Mouse (Mus musculus) kidney, adult 2 months (tissue): ENCODE results near the gene Msrb2.

Experiments
- CTCF ChIP-seq: fragments of 200-500 bp; conservative IDR thresholded peaks from 2 replicates; pipeline ENCODE4 v1.5.1; 2011; ENCODE audit warnings: low read depth, mild to moderate bottlenecking, control low read depth, low read length, moderate library complexity, mixed read lengths; ENCODE audit not compliant: insufficient read depth, insufficient read length
- POLR2A ChIP-seq: fragments of 200-500 bp; IDR thresholded peaks from one replicate; pipeline ENCODE4 v1.6.1; 2011; ENCODE audit warnings: low read depth, low read length, control low read depth

DNA sequence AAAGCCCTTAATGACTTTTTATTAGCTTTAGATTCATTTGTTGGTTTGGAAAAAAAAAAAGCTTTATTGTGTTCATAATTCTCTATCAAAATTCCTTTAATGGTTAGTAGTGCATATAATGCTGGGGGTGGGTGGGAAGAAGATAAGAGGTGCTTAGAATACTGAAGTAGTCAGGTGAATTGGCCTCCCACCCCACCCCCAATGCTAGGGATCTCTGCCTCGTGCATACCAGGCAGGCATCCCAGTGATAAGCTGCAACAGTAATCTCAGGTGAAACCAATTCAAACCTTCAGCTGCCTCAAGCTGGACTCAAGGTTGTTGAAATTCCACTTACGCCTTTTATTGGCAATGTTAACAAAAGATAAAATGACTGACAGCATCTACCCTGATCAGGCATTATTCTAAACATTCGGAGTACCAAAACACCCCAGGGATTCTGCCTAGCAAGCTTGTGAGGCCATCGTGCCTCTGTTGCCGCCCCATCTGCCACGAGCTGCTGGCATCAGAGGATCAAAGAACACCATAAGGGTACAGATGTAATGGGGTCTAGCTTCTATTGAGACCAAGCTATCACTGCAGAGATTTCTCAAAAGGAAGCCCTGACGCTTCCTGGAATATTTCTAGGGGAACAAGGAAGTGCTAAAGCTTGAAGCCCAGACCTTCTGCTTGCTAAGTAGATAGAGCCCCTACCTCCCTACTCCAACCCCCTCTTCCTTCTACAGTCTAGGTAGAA is 19.3 kb downstream of the Msrb2 start:
- TF ChIP-seq POLR2A = no peak
- TF ChIP-seq CTCF = no peak
